Mouse (Mus musculus): ENCODE data around the gene Olfr390.

DNA sequence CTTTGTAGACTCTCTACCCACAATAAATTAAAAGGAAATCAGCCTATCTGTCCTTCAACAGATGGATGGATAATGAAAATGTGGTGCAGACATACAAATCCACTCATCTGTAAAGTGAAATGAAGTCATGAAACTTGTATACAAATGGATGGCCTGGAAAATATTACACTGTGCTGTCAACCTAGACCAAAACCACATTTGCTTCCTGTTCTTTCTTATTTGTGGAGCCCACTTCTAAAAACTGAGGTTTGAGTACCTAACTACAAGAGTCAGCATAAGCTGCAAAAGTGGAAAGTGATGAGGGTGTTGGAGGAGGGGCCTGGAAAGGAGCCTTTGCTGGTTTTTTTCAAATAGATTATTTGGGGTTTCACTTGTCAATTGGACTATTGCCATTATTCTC, 23.6 kb upstream of the Olfr390 start:
- TF ChIP-seq POLR2A (IDR thresholded peaks at IDR 0.05; ENCODE audit: borderline replicate concordance, low read depth, low read length) = no peak
- TF ChIP-seq CTCF (IDR thresholded peaks at IDR 0.05; ENCODE audit: low read depth, low read length) = no peak

All from bone marrow macrophage, adult 2 months (primary cell).